8 mouse cellular contexts compared by ENCODE assay signal in genomic region chr4:132079555-132080275, GRCm38 (mm10). TPM values are rescaled to one million over a fixed set of nuclear protein-coding genes. Genes with fewer than 3 reads are reported as not detected.
DNase-seq lines count a peak whose midpoint lies in the region; ATAC-seq lines count a peak whose summit lies in the region.

No protein-coding gene starts in this region.

- H3K36me3 ChIP-seq in embryonic facial prominence, embryonic 13.5 days = no peaks in the 10 kb centered on the region
- no peaks in the 10 kb centered on the region for H3K36me3 ChIP-seq in limb, embryonic 15.5 days
- no peaks in the 10 kb centered on the region for H3K36me3 ChIP-seq in neural tube, embryonic 13.5 days

- H3K4me1 ChIP-seq in embryonic facial prominence, embryonic 13.5 days = peaks cover 21% of the 10 kb centered on the region
- H3K4me1 ChIP-seq in limb, embryonic 15.5 days = peaks cover 17% of the 10 kb centered on the region
- peaks cover 14% of the 10 kb centered on the region; the same call in 1 of the 2 replicates for H3K4me1 ChIP-seq in neural tube, embryonic 13.5 days (replicated peaks)

- no peak overlapping the region for H3K4me3 ChIP-seq in embryonic facial prominence, embryonic 13.5 days
- no peak overlapping the region for H3K4me3 ChIP-seq in limb, embryonic 15.5 days
- no peak overlapping the region for H3K4me3 ChIP-seq in neural tube, embryonic 13.5 days

- H3K9me3 ChIP-seq in embryonic facial prominence, embryonic 13.5 days = no peaks in the 10 kb centered on the region
- H3K9me3 ChIP-seq in limb, embryonic 15.5 days = no peaks in the 10 kb centered on the region
- H3K9me3 ChIP-seq in neural tube, embryonic 13.5 days = no peaks in the 10 kb centered on the region

- H3K9ac ChIP-seq in embryonic facial prominence, embryonic 13.5 days = no peak overlapping the region
- no peak overlapping the region for H3K9ac ChIP-seq in limb, embryonic 15.5 days
- H3K9ac ChIP-seq in neural tube, embryonic 13.5 days = no peak overlapping the region

- DNase-seq in gastrocnemius, adult 18-20 months (ENCODE audit: low spot score) = peak; percentile 76
- no peak for DNase-seq in gastrocnemius, postnatal 25 days
- peak; percentile 80 for DNase-seq in adrenal gland, postnatal 10 days
- DNase-seq in hindlimb bud, embryonic 11.5 days (ENCODE audit: extremely low spot score, low read depth, low spot score) = peak; percentile 30
- DNase-seq in testis, postnatal 10 days (ENCODE audit: low spot score) = peak; percentile 82

- WGBS in embryonic facial prominence, embryonic 13.5 days = 15% methylated on average over 19 of the region's 19 CpGs
- WGBS in limb, embryonic 15.5 days = 14% methylated on average over 19 of the region's 19 CpGs
- 14% methylated on average over 19 of the region's 19 CpGs for WGBS in neural tube, embryonic 13.5 days

- peaks cover 8% of the 10 kb centered on the region for H3K27me3 ChIP-seq in embryonic facial prominence, embryonic 13.5 days
- H3K27me3 ChIP-seq in limb, embryonic 15.5 days = no peaks in the 10 kb centered on the region
- no peaks in the 10 kb centered on the region for H3K27me3 ChIP-seq in neural tube, embryonic 13.5 days

- peak overlapping the region; percentile 38 for H3K4me2 ChIP-seq in embryonic facial prominence, embryonic 13.5 days
- H3K4me2 ChIP-seq in limb, embryonic 15.5 days = 0 out of 2 replicates have a peak overlapping the region, but pooled peaks have one; percentile 19
- H3K4me2 ChIP-seq in neural tube, embryonic 13.5 days = 0 out of 2 replicates have a peak overlapping the region, but pooled peaks have one; percentile 20

- ATAC-seq in embryonic facial prominence, embryonic 13.5 days (ENCODE audit: insufficient number of reproducible peaks, insufficient read depth, low FRiP score, low TSS enrichment, low read depth) = no peak
- no peak for ATAC-seq in limb, embryonic 15.5 days (ENCODE audit: insufficient number of reproducible peaks, low FRiP score, low TSS enrichment, low read depth)
- no peak for ATAC-seq in neural tube, embryonic 13.5 days (ENCODE audit: low read depth)

- H3K27ac ChIP-seq in embryonic facial prominence, embryonic 13.5 days = no peak overlapping the region
- H3K27ac ChIP-seq in limb, embryonic 15.5 days = no peak overlapping the region
- H3K27ac ChIP-seq in neural tube, embryonic 13.5 days (replicated peaks) = no peak overlapping the region

RNA-seq across cellular contexts. Expression of gene Epb41, which starts 4.6 kb away (rescaled TPM):
- total RNA-seq in gastrocnemius, adult 18-20 months (2021) = 100 to 1,000 TPM; 108 to 134 TPM
- 10 to 100 TPM; 80.4 to 86.0 TPM for total RNA-seq in gastrocnemius, postnatal 25 days (2021)
- 10 to 100 TPM; 77.8 to 79.6 TPM for total RNA-seq in adrenal gland, postnatal 10 days (2021)
- polyA plus RNA-seq in embryonic facial prominence, embryonic 13.5 days (2015; fragmentation: Nextera tagmentation; extraction: Ambion mirVana) = 69.6 and 80.3 TPM in 2 replicates
- polyA plus RNA-seq in limb, embryonic 15.5 days (2015; fragmentation: Nextera tagmentation; extraction: Ambion mirVana) = 57.3 and 59.8 TPM in 2 replicates
- polyA plus RNA-seq in neural tube, embryonic 13.5 days (2015; fragmentation: Nextera tagmentation; extraction: Ambion mirVana) = 95.5 and 113 TPM in 2 replicates

RNA-seq across cellular contexts. Expression of gene Gm10300, which starts 5.2 kb away (rescaled TPM):
- total RNA-seq in gastrocnemius, adult 18-20 months (2021) = under 1 TPM in 1 of 2 experiments, not detected in 1; 0.09 TPM
- not detected for total RNA-seq in gastrocnemius, postnatal 25 days (2021)
- under 1 TPM; 0.15 to 0.55 TPM for total RNA-seq in adrenal gland, postnatal 10 days (2021)
- polyA plus RNA-seq in embryonic facial prominence, embryonic 13.5 days (2015; fragmentation: Nextera tagmentation; extraction: Ambion mirVana) = 0.11 TPM in 1 of 2 replicates, not detected in the other
- polyA plus RNA-seq in limb, embryonic 15.5 days (2015; fragmentation: Nextera tagmentation; extraction: Ambion mirVana) = 0.10 TPM in 2 replicates
- 0.20 TPM in 1 of 2 replicates, not detected in the other for polyA plus RNA-seq in neural tube, embryonic 13.5 days (2015; fragmentation: Nextera tagmentation; extraction: Ambion mirVana)
